Mouse (Mus musculus): ENCODE measurements around the gene Irf2bp1.

DNA sequence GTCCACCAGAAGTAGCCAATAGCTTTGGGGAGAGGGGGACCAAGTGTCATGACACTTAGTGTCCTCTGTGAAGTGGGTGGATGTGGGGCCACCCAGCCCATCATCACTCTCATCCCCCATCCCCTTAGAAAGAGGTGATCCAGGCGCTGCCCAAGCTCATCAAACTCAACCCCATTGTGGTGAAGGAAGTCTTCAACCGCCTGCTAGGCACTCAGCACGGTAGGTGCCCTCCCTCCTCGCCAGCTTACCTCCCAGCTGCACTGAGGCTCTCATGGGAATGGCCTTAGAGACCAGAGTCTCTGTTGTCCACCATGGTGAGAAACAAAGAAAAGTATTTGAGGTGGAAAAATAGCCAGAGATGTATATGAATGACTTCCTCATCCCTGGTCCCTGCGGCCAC lies 45.4 kb downstream of the Irf2bp1 start:
- TF ChIP-seq CTCF (conservative IDR thresholded peaks at IDR 0.05 in 1 of 2, IDR thresholded peaks at IDR 0.05 in 1 of 2; ENCODE audit: low read depth in 2 of 2, low read length in 2 of 2) = no peak
- no peak for TF ChIP-seq MAX (IDR thresholded peaks at IDR 0.05; ENCODE audit: low read length)
- TF ChIP-seq MXI1 (IDR thresholded peaks at IDR 0.05; ENCODE audit: low read depth, low read length) = no peak
- TF ChIP-seq RCOR1 (conservative IDR thresholded peaks at IDR 0.05; ENCODE audit: low read depth, low read length) = no peak
- no peak for TF ChIP-seq JUND (conservative IDR thresholded peaks at IDR 0.05; ENCODE audit: low read depth, low read length)
- no peak for TF ChIP-seq ETS1 (conservative IDR thresholded peaks at IDR 0.05; ENCODE audit: low read depth, low read length)
- TF ChIP-seq GABPA (IDR thresholded peaks at IDR 0.05; ENCODE audit: insufficient replicate concordance, low read depth, low read length) = no peak
- no peak for TF ChIP-seq POLR2A (IDR thresholded peaks at IDR 0.05; ENCODE audit: low read depth, low read length)
- no peak for TF ChIP-seq RAD21 (IDR thresholded peaks at IDR 0.05; ENCODE audit: low read depth, low read length)
- no peak for TF ChIP-seq MYC (IDR thresholded peaks at IDR 0.05; ENCODE audit: low read depth, low read length)
- no peak for TF ChIP-seq HCFC1 (IDR thresholded peaks at IDR 0.05; ENCODE audit: low read depth, low read length)
- no peak for TF ChIP-seq BHLHE40 (IDR thresholded peaks at IDR 0.05; ENCODE audit: low read depth, low read length)
- no peak for TF ChIP-seq POLR2AphosphoS2 (IDR thresholded peaks at IDR 0.05; ENCODE audit: low read depth, low read length)

All from CH12.LX (cell line).